Mouse (Mus musculus) inflammation-experienced regulatory T-cells (primary cell): ENCODE measurements around the gene Sbno2. TPM values are rescaled to one million over a fixed set of nuclear protein-coding genes. Genes with fewer than 3 reads are reported as not detected.

ENCODE experiments used
- polyA plus RNA-seq, 2 experiments: library from polyadenylated mRNA; unstranded; fragments of 100-300 nt; shearing (Covaris generic); gene quantifications; one replicate each; pipeline ENCODE4 v1.2.1; 2017

The Sbno2 gene
- 10 to 100 TPM; 60.6 to 60.7 TPM for polyA plus RNA-seq

GRCm38 (mm10) chr10:80105460-80105859 lies at the start of gene Sbno2:
Gene Sbno2, minus strand, starts transcription at chr10:80105571.

GRCm38 (mm10) chr10:80147719-80148601 lies 42.6 kb upstream of the Sbno2 start, which contains the start of gene Midn:
Gene Midn, plus strand, starts transcription at chr10:80148272.

GRCm38 (mm10) chr10:80140666-80141035 lies 35.3 kb upstream of the Sbno2 start, which contains the start of gene Cbarp:
Gene Cbarp, minus strand, starts transcription at chr10:80140835.

GRCm38 (mm10) chr10:80138553-80139438 lies 33.4 kb upstream of the Sbno2 start, which contains the start of gene Atp5d:
Gene Atp5d, plus strand, starts transcription at chr10:80138632.

GRCm38 (mm10) chr10:80115290-80115943 lies 10.0 kb upstream of the Sbno2 start, which contains the start of gene Stk11:
Gene Stk11, plus strand, starts transcription at chr10:80115803.

GRCm38 (mm10) chr10:80047041-80047565 lies 58.3 kb downstream of the Sbno2 start, which contains the start of gene Gpx4:
Gene Gpx4, plus strand, starts transcription at chr10:80047166.

GRCm38 (mm10) chr10:80039559-80039979 lies 65.8 kb downstream of the Sbno2 start, which contains the start of gene Polr2e:
Gene Polr2e, minus strand, starts transcription at chr10:80039795.

GRCm38 (mm10) chr10:80016511-80016910 lies 88.9 kb downstream of the Sbno2 start, which contains the start of gene Arhgap45:
Gene Arhgap45, plus strand, starts transcription at chr10:80016653.

Other genes starting within 250 kb of the Sbno2 start
- under 1 TPM in 1 of 2 experiments, not detected in 1; 0.34 TPM for gene Prtn3, start 231.1 kb downstream of the Sbno2 start, polyA plus RNA-seq
- 1 to 10 TPM; 2.7 to 4.4 TPM for gene Plppr3, start 230.9 kb downstream of the Sbno2 start, polyA plus RNA-seq
- not detected for gene Elane, start 219.3 kb downstream of the Sbno2 start, polyA plus RNA-seq
- not detected for gene Cfd, start 214.7 kb downstream of the Sbno2 start, polyA plus RNA-seq
- gene Med16, start 196.6 kb downstream of the Sbno2 start, polyA plus RNA-seq: 10 to 100 TPM; 30.5 to 30.7 TPM
- gene Gm26602, start 194.7 kb downstream of the Sbno2 start, polyA plus RNA-seq: 10 to 100 TPM; 10.9 to 15.4 TPM
- gene Kiss1r, start 188.6 kb downstream of the Sbno2 start, polyA plus RNA-seq: under 1 TPM; 0.09 to 0.57 TPM
- 100 to 1,000 TPM; 160 to 181 TPM for gene R3hdm4, start 184.4 kb downstream of the Sbno2 start, polyA plus RNA-seq
- gene Arid3a, start 178.5 kb downstream of the Sbno2 start, polyA plus RNA-seq: 1 to 10 TPM; 6.9 to 8.9 TPM
- 10 to 100 TPM; 63.3 to 64.9 TPM for gene Wdr18, start 145.4 kb downstream of the Sbno2 start, polyA plus RNA-seq
- under 1 TPM; 0.10 to 0.83 TPM for gene Grin3b, start 134.9 kb downstream of the Sbno2 start, polyA plus RNA-seq
- 10 to 100 TPM; 22.6 to 30.0 TPM for gene Tmem259, start 121.2 kb downstream of the Sbno2 start, polyA plus RNA-seq
- gene Cnn2, start 117.0 kb downstream of the Sbno2 start, polyA plus RNA-seq: 100 to 1,000 TPM; 843 to 967 TPM
- gene Abca7, start 109.1 kb downstream of the Sbno2 start, polyA plus RNA-seq: 10 to 100 TPM; 49.6 to 55.9 TPM
- gene Arhgap45, start 88.9 kb downstream of the Sbno2 start, polyA plus RNA-seq: 100 to 1,000 TPM; 728 to 884 TPM
- gene Polr2e, start 65.8 kb downstream of the Sbno2 start, polyA plus RNA-seq: 100 to 1,000 TPM; 196 TPM
- gene Gpx4, start 58.4 kb downstream of the Sbno2 start, polyA plus RNA-seq: 100 to 1,000 TPM; 386 to 437 TPM
- gene Stk11, start 10.2 kb upstream of the Sbno2 start, polyA plus RNA-seq: 10 to 100 TPM; 27.4 to 49.1 TPM
- gene Atp5d, start 33.1 kb upstream of the Sbno2 start, polyA plus RNA-seq: 100 to 1,000 TPM; 349 to 389 TPM
- gene Cbarp, start 35.3 kb upstream of the Sbno2 start, polyA plus RNA-seq: 1 to 10 TPM; 2.3 to 2.4 TPM
- gene Midn, start 42.7 kb upstream of the Sbno2 start, polyA plus RNA-seq: 1 to 10 TPM; 5.0 to 9.6 TPM
- 100 to 1,000 TPM; 177 to 200 TPM for gene Cirbp, start 60.4 kb upstream of the Sbno2 start, polyA plus RNA-seq
- gene 1600002K03Rik, start 67.4 kb upstream of the Sbno2 start, polyA plus RNA-seq: 10 to 100 TPM; 21.4 to 25.0 TPM
- gene Efna2, start 73.9 kb upstream of the Sbno2 start, polyA plus RNA-seq: under 1 TPM; 0.27 to 0.99 TPM
- 100 to 1,000 TPM; 117 to 134 TPM for gene Mum1, start 120.9 kb upstream of the Sbno2 start, polyA plus RNA-seq
- 100 to 1,000 TPM; 244 to 267 TPM for gene Ndufs7, start 143.6 kb upstream of the Sbno2 start, polyA plus RNA-seq
- gene Gamt, start 155.4 kb upstream of the Sbno2 start, polyA plus RNA-seq: under 1 TPM in 1 of 2 experiments, not detected in 1; 0.99 TPM
- 10 to 100 TPM; 78.7 to 80.6 TPM for gene Dazap1, start 155.9 kb upstream of the Sbno2 start, polyA plus RNA-seq
- gene Rps15, start 186.9 kb upstream of the Sbno2 start, polyA plus RNA-seq: 100 to 1,000 TPM; 686 to 721 TPM
- under 1 TPM; 0.14 to 0.56 TPM for gene Apc2, start 190.4 kb upstream of the Sbno2 start, polyA plus RNA-seq
- gene 2310011J03Rik, start 215.0 kb upstream of the Sbno2 start, polyA plus RNA-seq: 10 to 100 TPM; 67.3 to 70.0 TPM
- gene Pcsk4, start 223.9 kb upstream of the Sbno2 start, polyA plus RNA-seq: 10 to 100 TPM; 20.4 to 20.8 TPM
- 1 to 10 TPM in 1 of 2 experiments, under 1 TPM in 1; 0.18 to 1.7 TPM for gene Reep6, start 224.4 kb upstream of the Sbno2 start, polyA plus RNA-seq
- gene Adamtsl5, start 242.8 kb upstream of the Sbno2 start, polyA plus RNA-seq: under 1 TPM; 0.46 to 0.95 TPM